Mouse (Mus musculus) layer of hippocampus, adult 9-10 months (tissue): ENCODE data around the gene Mvd.
A peak's percentile ranks its signal among the peaks of the same experiment; 100 is the strongest.

Source experiments
- DNase-seq: peaks from one replicate; pipeline ENCODE4 v3.0.0; 2022; ENCODE audit warnings: low spot score

Gene Mvd

DNA sequence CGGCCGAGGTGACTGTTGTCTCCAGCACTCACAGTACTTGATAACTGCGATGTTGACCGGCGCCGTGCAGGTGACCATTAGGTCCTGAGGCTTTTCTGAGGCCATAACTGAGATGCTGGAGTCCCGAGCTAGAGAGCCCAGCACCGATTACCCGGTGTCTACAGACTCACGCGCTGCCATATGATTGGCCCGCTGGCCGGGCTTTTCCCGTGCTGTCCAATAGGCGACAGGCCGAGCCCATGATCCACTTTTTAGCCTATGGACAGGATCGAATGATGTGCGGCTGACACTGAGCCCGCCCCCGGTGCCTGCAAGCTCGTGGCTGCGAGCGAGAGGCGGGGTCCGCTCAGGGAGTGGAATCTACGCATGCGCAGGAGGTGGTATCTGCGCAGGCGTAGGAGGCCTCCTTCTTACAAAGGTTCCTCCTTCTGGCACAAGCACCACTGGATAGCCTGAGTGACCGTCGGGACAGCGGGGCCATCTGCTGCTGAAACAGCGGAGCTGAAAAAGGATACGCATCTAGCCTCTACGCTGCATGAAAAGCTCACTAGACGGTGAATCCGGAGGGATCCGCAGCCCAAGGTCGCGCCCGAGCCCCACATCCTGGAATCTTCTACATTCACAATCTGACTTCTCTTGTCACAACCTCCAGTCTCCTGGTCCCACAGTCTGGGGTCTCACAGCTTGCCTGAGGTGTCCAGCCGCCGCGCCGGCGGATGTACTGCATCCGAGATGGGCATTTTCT is at the start of gene Mvd:
Mvd (minus strand) TSS at position 161 of the 745 bp plus-strand sequence.
- DNase-seq = peak; percentile 99

DNA sequence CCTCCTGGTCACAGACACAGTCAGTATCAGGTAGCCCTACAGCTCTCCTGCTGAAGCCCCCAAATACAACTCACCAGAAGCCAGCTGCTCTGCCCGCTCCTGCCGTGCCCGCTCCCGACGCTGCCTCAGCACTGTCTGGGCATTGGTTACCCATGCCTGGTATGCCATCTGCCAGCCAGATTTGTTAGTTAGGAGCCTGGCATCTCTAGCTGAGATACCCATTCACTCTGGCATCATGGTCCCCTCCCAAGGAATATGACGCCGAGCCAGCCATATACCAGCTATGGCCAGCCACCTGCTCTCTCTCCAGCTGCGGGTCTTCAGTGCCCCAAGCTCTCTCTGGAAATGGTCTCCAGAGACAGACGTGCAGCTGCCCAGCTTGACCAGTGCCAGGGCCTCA is 45.2 kb upstream of the Mvd start:
- no peak for DNase-seq

DNA sequence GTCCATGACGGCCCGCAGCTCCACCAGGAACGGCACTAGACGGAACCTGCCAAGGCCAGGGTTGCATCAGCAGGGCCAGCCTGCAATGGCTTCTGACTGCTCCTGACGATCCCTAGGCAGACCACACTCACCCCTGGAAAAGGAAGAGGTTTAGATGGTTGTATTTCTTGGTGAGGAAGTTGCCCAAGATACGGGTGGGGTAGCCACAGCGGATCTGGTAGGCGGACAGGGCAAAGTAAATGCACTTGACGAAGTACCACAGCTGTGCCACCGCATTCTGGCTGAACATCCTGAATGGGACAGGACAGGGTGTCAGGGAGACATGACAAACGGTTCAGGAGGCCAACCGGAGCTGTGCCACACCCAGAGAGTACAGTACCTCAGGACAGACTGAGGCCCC is 41.6 kb upstream of the Mvd start:
- no peak for DNase-seq

DNA sequence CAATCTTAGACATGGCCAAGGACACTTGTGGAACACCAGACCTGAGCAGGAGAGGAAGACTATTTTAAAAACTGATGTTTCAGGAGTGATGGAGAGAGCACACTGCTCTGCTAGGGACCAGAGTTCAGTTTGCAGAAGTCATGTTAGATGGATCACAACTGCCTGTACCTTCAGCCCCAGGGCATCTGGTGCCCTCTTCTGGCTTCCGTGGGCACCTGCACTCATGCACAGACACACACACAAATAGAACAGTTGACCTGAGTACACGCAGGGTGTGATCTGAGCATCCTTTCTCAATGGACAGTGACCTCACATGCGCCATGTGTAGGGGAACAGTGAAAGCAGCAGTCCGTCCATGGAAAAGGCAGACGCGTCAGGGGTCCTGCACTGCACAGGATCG is 40.7 kb upstream of the Mvd start:
- DNase-seq = no peak

DNA sequence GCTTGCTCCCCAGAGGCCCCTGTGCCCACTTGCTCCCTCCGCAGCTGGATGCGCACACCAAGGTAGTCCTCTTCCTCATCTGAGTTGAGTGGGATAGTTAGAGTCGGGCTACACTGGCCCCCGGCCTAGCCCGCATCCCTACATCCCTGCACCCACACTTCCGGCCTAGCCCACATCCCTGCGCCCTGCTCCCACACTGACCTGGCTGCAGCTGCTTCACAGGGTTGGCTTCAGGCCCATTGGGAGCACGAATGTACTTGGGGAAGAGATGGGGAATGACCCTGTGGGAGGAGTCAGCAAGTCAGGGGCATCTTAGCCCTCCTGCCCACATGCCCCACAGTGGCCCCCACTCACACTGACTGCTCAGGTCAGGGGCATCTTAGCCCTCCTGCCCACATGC is 39.2 kb upstream of the Mvd start:
- no peak for DNase-seq

DNA sequence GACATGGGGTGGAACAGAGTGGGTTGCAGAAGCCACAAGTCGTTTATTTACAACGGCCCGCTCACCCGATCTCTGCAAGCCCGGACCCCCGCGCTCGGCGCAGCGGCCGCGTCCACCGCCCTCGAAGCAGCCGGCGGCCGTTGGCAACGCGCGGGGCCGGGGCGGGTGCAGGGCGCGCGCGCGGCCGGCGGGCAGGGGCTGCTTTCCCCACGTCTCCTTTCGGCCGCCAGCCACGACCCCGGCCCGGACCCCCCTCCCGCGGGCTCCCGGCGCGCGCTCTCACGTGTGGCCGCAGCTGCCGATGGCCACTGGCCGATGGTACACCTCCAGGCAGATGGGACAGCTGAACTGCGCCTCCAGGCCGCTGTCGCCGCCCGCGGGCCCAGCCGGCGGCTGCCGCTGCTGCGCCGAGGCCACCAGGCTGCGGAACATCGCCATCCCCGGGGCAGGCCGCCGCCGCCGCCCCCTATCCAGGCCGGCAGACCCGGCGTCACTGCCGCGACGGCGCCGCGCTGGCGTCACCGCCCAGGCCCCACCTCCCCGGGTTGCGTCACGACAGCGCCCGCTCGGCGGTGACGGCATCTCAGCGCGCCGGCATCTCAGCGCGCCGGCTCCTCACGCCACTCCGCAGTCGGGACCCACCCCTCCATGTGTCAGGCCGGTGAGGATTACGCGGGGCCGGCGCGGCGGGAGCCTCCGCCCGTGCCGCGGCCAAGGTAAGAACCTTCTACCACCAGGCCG is 32.5 kb upstream of the Mvd start, which contains the start of the genes Rnf166 and Ctu2:
Rnf166 (minus strand) TSS at position 485 of the 741 bp plus-strand sequence.
Ctu2 (plus strand) TSS at position 564 of the 741 bp plus-strand sequence.
- DNase-seq = peak; percentile 64

DNA sequence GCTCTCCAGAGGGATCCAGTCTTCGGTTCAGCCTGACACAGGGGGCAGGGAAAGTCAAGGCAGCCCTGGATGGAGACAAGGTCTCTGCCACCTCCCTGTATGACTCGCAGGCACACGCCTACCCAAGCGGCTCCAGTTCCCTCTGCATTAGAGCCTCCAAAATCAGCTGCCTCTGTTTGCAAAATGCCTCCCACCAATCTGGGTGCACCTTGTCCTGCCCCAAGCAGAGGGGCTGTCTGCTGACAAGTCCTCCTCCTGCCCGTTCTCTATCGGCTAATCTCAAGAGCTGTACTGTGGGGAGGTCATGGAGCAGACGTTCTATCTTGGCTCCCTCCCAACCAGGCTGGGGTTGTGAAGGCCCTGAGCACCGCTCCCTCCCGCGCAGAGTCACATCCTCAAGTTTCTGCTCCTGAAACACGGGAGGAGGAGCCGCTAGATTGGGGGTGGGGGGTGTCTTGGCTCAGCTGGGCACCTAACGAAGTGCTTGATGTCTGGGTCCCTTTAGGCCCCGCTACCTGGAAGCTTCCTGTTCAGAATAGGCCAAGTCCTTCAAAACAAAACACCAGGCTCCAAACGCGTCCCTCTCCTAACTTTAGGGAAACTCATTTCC is 31.8 kb upstream of the Mvd start:
- DNase-seq = no peak

DNA sequence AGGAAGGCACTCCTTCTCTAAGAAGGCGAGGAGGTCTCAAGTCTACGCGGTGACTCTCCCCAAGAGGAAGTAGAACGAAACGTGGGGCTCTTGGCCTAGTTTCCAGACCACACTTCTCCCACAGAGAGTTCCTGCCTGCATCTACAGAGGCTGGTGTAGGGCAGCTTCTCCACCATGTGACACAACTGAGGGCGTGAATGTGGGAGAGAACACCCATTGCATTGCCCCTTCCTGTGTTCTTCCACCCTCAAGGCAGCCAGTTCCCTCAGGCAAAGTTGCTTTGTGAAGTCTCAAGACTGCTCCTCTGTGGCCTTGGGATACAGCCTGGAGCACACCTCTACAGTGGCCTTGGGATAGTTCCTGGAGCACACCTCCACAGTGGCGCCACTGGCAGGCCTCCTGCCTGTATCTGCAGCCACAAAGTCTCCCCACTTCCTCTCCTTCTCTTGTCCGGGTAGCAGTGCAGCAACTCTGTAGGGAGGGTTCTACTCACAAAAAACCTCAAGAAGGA is 30.7 kb upstream of the Mvd start:
- no peak for DNase-seq

DNA sequence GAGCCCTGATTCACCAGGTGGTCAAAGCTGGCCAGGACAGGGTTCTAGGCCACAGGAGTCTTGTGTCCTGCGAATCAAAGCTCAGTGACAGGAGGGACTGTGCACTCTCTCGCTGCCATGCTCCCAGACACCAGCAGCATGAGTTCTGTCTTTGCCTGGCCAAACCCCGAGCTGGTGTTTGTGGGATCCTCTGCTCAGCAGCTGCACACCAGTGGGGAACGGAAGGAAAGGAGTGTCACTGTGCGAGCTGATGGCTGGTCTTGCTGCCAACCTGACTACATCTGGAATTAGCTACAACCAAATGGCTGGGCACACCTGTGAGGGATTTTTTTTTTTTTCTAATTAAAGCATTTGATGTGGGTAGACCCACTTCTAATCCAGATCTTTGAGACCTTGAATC is 27.5 kb upstream of the Mvd start:
- DNase-seq = no peak

DNA sequence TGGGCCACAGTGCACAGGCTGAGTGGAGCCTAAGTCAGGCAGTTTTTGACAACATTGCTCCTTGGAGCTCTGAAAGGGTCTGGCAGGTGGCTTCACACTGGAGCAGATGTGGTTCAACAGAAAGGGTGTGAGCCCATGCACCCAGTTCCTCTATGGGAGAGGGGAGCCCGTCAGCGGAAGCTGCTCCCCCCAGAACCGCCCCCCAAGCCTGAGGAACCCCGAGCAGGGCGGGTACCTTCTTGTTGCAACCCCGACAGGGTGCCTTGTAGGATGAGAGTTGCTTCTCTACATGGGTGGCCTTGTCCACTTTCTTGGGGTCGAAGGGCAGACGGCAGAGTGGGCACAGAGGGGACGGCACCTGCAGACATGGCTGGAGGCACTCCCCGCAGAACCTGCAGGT is 26.7 kb upstream of the Mvd start:
- DNase-seq = no peak

DNA sequence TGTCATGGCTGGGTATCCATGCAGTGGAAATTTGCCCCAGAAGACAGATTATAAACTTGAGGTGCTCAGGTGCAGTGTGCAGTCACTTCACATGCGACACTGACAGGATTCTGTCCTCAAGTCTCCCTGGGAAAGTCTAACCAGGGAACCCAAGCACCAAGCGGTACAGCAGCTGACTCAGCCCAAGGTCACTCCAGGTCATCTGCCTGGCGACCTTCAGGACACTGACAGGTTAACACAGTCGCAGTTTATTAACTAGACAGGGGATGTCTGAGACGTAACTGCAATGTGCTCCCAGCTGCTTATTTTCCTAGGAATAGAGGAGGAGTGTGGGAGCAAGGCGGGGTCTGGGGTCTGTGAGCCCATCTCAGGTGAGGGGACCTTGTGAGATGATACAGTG is 26.2 kb upstream of the Mvd start:
- no peak for DNase-seq

DNA sequence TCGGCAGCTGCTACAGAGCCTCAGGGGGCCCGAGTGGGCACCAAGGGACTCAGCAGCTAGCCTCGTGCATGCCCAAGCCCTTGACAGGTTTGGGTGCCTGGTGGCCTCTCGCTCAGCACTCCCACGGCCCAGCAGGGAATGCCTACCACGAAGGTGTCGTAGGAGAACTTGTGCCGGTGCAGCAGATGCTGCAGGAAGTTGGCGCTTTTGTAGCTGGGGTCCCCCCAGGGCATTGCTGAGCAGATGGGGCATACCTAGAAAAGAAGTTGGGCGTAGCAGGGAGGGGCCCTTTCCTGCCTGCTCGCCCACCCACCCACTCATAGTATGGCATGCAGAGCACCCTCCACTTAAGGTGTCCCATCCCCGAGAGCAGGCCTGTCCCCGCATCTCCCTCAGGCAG is 24.6 kb upstream of the Mvd start:
- DNase-seq = no peak

DNA sequence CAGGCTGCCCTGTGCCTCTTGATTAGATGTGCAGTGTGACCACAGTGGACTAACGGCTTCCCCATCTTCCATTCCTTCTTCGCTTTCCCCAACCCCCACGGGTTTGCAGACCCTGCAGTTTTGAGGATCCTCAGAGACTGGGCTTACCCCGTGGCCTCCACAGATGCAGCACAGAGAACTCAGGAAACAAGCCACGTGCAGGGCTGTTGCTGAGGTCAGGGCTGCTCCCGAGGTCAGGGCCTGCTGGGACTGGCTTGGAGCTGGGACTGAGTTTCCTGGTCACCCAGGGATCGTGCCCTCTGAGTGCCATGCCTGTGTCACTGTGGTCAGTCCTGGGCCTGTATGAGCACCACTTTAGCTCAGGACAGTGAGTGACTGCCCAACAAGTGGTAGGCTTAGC is 21.8 kb upstream of the Mvd start:
- no peak for DNase-seq

DNA sequence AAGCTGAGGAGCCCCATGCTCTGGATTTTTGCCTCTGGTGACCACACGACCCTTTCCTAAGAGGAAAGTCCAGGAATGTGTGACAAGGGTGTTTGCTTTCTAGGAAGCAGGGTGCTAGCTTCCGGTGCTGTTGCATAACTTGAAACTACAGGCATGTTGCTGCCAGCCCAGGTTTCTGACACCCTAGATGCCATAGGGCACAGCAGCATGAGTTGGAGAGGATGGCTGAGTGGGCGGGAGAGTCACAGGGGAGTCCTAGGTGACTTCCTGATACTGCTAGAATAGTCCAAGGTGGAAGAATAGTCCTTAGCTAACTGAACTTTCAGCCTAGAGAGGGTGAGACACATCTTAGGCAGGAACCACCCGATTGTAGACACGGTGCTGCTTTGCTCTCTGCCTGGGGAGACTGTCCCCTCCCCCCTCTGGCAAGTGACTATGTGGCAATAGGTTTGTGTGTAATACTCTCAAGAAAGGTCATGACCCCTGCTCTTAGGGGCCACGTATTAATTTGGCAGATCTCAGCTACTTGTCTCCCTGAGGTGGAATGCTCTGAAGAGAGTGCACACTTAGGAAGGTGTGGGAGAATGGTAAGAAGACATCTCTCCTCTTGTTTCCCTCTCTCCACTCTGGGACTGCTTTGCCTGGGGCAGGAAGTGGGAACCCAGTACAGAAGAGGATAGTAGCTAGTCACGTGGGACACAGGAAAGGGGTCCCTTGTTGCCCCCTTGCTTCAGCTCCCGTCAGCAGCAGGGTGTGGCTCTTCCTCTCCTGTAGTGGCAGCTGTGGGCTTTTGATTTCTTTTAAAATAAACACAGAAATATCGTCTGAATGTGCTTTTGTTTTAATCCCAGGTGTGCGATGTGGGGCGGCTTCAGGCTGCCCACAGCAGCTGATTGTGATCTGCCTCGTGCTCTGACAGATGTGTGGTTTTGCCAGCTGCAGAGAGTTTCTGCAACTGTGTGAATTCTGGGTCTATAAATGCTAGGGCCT is 20.7 kb upstream of the Mvd start:
- DNase-seq = no peak

DNA sequence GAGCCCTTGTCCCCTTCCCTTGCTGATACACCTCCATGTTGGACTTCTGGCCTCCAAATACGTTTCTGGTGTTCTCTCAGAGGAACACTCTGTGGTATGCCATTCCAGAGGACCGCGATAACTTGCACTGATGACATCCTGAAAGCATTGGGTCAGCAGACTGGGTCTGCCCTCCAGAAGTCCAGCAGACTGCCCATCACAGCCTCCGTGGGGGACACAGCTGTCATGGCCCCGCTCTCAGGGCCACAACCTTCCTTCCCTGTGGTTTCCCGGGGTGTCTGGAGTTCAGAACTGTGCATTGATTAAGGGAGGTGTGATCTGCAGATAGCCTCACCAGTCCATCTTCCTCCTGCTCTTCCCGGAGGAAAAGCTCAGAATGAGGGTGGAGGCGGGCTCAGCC is 19.3 kb upstream of the Mvd start:
- DNase-seq = no peak

DNA sequence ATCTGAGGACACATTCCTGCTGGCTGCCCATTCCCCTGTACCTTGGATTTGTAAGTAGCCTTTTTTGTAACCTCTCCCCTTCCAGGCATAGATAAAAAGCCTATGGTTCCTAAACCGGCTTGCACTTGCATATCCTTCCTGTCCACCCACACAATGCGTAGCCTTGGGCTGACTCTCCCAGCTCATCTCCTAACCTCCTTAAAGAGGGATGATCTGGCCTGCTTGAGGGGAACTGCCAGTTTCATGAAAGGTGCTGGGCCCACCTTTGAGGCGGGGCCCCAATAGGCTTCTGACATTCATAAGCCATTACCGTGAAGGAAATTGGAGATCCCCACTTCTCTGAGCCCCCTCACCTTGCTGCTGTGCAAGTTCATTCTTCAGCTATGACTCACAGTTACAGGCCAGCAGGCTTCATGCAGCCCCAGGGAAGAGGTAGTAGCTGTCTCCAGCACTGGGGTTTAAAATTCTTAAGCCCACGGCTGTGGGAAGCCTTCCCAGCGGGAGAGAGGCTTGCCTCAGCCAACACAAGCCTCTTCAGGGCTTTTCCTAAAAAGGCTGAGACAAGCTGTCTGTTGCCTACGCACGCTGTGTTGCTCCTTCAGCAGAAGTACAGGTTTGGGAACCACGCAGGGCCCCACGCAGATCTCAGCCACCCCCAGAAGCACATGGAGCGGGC is 18.4 kb upstream of the Mvd start:
- DNase-seq = no peak

DNA sequence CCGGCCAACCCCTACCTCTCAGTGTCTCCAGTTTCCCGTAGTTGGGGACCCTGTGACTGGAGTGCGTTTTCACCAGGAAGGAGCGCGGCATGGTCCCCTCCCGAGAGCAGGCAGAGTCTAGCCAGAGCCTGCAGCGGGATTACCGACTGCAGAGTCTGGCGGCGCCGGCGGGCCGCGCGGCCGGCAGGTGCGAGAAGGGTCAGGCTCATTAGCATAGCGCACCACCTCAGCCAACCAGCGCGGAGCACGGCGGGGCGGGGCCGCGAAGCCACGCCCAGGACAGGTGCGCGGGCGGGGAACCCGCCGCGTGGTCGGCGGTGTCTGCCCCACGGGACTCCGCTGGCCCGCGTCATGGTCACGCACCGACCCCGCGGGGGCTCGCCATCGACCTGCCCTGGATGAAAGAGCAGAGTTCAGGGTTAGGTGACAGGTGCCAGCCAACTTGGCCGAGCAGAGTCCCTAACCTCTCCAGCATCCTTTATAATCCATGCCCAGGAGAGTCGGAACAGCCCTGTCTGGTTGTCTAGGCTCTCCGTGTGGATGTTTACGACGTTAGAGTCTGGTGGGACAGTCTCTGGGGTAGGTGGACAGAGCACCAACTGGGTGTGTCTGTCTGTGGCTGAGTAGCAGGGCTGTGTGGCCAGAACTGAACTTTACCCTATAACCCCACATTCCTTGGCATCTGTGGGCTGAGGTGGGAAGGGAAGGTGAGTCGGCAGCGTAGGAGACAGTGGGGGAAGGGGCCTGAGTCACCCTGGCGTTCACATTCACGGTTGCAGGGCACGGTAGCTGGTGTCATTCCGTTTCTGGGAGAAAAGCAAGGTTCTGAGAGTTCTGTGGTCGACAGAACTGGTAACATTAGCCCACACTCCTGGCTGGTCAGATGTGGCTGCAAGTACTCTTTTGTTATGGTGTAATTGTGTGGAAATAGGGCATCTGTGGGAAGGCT is 17.6 kb upstream of the Mvd start, which contains the start of gene Snai3:
Snai3 (minus strand) TSS at position 210 of the 949 bp plus-strand sequence.
- DNase-seq = no peak

DNA sequence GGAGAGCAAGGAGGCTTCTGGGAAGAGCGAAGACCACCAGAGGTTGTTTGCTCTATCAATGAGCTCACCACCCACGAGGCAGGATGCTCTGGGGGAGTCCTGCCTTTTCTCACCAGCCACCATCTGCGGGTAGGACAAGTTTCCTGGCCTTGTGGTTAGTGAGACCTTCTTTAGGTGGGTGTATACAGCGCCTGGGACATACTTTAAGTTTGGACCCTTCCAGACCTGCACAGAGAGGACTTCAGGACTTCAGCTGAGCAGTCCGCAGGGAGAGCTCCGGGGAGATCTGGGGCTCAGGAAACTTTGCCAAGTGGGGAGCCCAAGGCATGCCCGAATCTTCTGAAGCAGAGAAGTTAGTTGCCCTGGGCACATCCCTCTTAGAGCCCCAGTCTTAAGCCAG is 16.8 kb upstream of the Mvd start:
- DNase-seq = no peak

DNA sequence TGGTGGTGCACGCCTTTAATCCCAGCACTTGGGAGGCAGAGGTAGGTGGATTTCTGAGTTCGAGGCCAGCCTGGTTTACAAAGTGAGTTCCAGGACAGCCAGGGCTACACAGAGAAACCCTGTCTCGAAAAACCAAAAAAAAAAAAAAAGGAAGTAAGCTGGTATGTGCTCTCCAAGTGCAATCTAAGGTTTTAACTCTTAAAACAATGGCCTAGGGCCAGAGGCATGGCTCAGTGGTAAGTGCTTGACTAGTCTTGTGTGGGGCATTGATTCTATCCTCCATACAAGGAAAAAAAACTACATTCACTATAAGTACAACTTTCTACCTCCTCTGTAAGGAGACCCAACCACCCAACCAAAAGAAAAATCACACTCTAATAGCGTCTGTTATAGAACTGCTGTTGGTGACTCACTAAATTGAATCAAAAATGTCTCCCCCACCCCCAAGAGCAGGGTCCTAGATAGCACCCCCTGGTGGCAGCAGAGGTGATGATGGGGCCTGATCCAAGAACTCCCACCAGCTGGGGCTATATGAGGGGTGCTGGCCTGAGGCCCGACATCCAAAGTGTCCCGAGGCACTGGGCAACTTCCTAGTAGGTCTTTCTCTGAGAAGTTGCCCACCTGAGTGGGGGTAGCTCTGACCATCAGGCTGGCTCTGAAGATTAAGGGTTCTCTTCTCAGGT is 16.1 kb upstream of the Mvd start:
- DNase-seq = no peak
